Mouse (Mus musculus): ENCODE measurements around the gene B3gnt7. TPM values are rescaled to one million over a fixed set of nuclear protein-coding genes. Genes with fewer than 3 reads are reported as not detected.
"Not testable (repeated sequence)": the region's sequence is repeated elsewhere in the genome, so short reads cannot be mapped to it uniquely, and the experiment has no call there.

B3gnt7 gene
- total RNA-seq, 2 experiments from 2014 or later = 0.12 TPM; not detected in 1

GRCm38 (mm10) chr1:86300731-86301130, 1.9 kb upstream of the B3gnt7 start:
- intact Hi-C loops (cut with DNase I; ENCODE audit: low total_unique reads) = no loop called here
- peak; percentile 25 for DNase-seq

DNA sequence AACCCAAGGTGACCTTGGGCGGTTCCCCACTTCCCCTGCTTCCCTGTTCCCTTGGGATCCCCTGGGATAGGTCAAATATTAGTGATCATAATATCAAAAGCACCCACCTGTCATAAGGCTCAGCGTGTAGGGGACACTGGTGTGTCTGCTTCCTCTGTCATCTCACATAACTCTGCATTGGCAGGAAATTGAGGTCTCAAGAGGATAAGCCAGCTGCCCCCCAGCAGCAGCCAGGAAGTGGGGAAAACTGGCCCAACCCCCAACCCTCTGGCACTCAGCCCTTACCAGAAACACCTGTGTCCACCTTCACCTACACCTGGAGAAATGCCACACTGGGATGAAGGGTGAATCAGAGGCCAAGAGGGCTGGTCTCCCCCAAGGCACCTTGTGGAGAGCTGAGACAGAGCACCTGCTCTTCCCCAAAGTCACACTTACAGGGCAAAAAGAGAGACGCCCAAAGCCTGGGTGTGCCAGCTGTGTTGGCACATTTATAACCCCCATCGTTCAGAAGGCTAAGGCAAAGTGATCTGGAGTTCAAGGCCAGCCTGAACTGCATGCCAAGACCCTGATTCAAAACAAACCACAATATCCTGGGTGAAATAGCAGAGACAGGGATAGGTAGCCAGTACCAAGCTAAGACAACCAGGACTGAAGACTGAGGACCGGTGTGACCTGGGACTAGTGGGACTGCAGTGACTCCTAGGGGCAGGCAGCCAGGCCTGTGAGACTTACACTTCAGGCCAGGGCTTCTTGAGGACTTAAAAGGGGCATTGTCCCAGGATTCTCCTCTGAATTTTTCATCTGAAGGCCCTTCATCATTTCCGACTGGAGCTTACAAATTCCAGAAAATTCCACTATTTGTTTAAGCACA, 1.2 kb upstream of the B3gnt7 start:
- intact Hi-C loops (cut with DNase I; ENCODE audit: low total_unique reads) = no loop called here

DNA sequence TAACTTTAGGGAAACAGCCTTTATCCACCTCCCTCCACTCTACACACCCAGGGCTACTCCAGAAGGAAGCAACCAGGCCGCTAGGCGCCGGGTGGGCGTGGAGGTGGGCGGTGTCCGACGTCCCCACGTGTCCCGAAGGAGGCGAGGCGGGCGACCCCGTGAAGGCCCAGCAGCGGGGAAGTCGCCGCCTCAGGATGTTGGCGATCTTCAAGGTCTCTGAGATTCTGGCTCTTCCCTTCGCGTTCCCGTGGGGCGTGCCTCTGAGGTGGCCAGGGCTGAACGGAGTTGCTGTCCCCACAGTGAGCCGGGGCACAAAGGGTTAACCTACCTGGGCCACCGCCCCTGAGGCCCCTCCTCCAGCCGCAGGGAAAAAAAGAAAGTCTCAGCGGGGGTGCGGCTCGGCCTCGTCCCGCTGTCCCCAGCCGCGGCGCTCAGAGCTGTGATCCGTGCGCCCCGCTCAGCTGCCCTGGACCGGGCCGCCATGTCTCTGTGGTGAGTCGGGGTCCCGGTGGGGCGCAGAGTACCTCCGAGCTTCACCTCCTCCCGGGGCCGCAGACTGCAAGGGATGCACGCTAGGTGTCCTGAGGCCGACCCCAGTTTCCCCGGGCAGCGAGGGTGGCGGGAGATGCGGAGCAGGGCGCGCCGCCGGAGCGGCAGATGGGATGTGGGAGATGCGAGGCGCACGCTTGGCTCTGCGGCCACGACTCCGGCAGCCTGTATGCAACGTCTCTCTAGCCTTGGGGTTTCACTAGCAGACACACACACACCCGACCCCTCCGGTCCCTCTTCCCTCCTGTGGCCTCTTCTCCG, 636 bp downstream of the B3gnt7 start:
- DNase-seq = peak; percentile 69
- intact Hi-C loops (cut with DNase I; ENCODE audit: low total_unique reads) = no loop called here

More for the DNA sequence above, 1.2 kb upstream of the B3gnt7 start:
- DNase-seq = no peak

DNA sequence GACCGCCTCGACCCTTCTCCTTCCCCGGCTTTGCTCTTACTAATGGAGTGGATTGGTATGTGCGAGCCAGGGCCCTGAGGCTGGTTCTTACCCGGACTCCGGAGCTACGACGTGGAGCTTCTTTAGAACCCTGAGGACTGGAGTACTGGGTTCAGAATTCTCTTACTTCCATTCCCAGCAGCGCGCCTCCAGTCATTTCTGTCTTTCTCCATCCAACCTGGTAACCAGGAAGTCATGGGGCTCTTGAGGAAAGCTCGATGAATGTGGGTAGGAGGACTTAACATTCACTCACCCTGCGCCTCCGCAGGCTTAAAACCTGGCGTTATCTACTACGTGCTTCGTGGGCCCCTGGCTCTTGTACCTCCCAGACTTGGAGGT, 1.2 kb downstream of the B3gnt7 start:
- no peak for DNase-seq
- intact Hi-C loops (cut with DNase I; ENCODE audit: low total_unique reads) = no loop called here

DNA sequence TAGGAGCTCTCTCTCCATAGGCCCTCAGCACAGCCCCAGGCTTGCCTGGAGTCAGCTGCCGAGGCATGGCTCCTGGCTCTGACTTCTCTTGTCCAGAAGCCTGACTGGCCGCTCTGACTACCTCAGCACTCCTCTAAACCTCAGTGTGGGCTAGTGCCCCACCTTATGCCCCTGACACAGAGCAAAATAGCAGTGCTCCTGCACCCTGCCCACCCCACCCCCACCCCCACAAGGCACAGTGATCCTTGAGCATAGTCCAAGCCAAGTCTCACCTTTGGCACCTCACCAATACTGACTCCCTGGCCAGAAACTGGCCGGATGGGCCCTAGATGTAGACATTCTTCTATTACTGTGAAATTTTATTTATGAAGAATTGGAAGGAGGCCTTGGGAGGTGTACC, 4.1 kb downstream of the B3gnt7 start:
- DNase-seq = no peak
- intact Hi-C loops (cut with DNase I; ENCODE audit: low total_unique reads) = no loop called here

- intact Hi-C loops (cut with DNase I; ENCODE audit: low total_unique reads) = no loop called here
- DNase-seq = no peak
These were observed 4.6 kb downstream of the B3gnt7 start for GRCm38 (mm10) chr1:86307177-86307762.

GRCm38 (mm10) chr1:86307871-86308641, 5.4 kb downstream of the B3gnt7 start:
- intact Hi-C loops (cut with DNase I; ENCODE audit: low total_unique reads) = no loop called here
- DNase-seq = no peak

- intact Hi-C loops (cut with DNase I; ENCODE audit: low total_unique reads) = no loop called here
- DNase-seq = no peak
These were observed 6.7 kb downstream of the B3gnt7 start for GRCm38 (mm10) chr1:86309270-86309833.

GRCm38 (mm10) chr1:86310536-86311310, 8.1 kb downstream of the B3gnt7 start:
- no peak for DNase-seq
- intact Hi-C loops (cut with DNase I; ENCODE audit: low total_unique reads) = no loop called here

- intact Hi-C loops (cut with DNase I; ENCODE audit: low total_unique reads) = no loop called here
- no peak for DNase-seq
These were observed 8.9 kb downstream of the B3gnt7 start for GRCm38 (mm10) chr1:86311467-86312005.

DNA sequence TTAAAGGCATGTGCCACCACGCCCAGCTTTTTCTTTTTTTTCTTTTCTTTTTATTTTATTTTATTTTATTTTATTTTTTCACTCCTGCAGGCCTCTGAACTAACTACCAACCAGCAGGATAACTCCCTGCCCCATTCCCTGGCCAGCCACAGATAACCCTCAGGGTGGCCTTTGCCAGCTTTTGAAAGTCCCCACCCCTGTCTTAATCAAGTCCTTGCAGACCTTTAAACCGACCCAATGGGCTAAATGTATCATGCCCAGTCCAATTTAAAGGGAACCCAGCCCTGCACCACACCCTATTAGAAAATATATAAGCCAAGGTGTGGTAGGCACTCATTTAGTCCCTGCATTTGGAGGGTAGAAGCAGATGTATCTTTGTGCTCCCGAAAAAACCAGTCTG, 9.6 kb downstream of the B3gnt7 start:
- intact Hi-C loops (cut with DNase I; ENCODE audit: low total_unique reads) = no loop called here
- no peak for DNase-seq

GRCm38 (mm10) chr1:86313096-86313771, 10.6 kb downstream of the B3gnt7 start:
- intact Hi-C loops (cut with DNase I; ENCODE audit: low total_unique reads) = no loop called here
- no peak for DNase-seq

DNA sequence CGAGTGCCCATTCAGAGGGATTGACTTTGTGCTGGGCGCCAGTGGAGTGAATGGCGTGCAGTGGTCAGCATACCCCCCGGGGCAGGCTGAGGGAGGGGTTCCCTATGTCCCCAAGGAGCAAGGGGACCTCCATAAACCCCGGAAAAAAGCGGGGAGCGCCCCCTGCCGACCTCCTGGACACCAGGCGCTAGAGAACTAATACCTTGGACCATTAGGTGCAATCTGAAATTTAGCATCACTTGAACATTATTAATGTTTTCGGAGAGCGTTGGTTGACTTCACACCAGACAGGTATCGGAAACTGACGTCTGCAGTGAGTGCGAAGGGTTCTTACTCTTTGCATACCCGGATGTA, 11.1 kb downstream of the B3gnt7 start:
- intact Hi-C loops (cut with DNase I; ENCODE audit: low total_unique reads) = no loop called here
- DNase-seq = no peak

- DNase-seq = no peak
- intact Hi-C loops (cut with DNase I; ENCODE audit: low total_unique reads) = no loop called here
These were observed 18.3 kb downstream of the B3gnt7 start for GRCm38 (mm10) chr1:86320822-86321413.

GRCm38 (mm10) chr1:86336330-86336729, 33.7 kb downstream of the B3gnt7 start:
- DNase-seq = no peak
- intact Hi-C loops (cut with DNase I; ENCODE audit: low total_unique reads) = loop anchor here (5.0 kb wide), 1 partner anchor 159 kb away; no protein-coding TSS in a partner anchor

GRCm38 (mm10) chr1:86339156-86339812, 36.7 kb downstream of the B3gnt7 start:
- DNase-seq = peak; percentile 68
- intact Hi-C loops (cut with DNase I; ENCODE audit: low total_unique reads) = loop anchor here (5.0 kb wide), 1 partner anchor 162 kb away; no protein-coding TSS in a partner anchor

- DNase-seq; intact Hi-C loops (cut with DNase I; ENCODE audit: low total_unique reads): not testable (repeated sequence)
These were observed 38.5 kb downstream of the B3gnt7 start for GRCm38 (mm10) chr1:86341096-86341495.
